Mouse (Mus musculus): Measurements from ENCODE around the gene Trim16. TPM values are rescaled to one million over a fixed set of nuclear protein-coding genes. Genes with fewer than 3 reads are reported as not detected.

Trim16 gene
- polyA plus RNA-seq, 1 experiment from 2014 or later: 18.1 TPM

DNA sequence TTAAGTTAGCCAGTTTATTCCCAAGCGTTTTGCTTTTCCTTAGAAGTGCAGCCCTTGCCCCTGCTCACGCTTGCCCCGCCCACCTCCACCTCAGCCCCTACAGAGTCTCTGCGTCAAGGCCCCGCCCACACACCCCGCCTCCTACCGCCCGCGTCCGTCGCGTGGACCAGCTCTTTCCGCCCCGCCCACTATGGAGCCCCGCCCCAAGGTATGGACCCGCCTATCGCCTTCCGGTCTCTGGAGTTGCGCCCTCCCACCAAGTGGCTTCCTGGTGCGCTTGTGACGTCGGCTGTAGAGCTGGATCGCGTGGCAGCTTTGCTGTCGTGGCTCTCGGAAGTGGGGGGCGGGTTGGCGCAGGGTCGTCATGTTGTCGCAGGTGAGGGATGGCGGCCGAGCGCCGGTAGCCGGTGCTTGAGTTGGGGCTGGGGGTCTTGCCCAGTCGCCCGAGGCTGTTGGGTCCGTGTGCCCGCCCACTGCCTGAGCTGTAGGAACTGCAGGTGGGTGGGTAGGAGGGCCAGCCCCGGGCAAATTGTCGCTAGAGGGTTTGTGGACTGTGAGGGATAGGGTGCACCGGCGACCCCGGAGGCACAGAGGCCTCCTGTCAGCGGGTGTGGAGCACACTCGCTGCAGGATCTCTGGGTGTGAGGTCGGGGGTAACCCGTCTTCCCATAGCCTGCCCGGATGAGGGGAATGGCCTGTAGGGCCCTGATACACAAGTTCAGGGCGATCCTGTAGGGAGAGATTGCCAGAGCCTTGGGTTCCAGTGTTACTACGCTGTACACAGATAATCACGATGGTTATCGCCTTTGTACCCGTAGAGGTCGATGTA, 59.4 kb downstream of the Trim16 start, which contains the start of gene Tvp23b:
Gene Tvp23b (plus strand): TSS at position 236 of the 829 bp plus-strand sequence.
- 1% methylated on average over 55 of the region's 55 CpGs for WGBS
- ATAC-seq (ENCODE audit: low FRiP score, low TSS enrichment): peak; percentile 96
- peak within 1 kb of the TSS; percentile 93 for H3K9ac ChIP-seq (replicated peaks; ENCODE audit: low read length)

DNA sequence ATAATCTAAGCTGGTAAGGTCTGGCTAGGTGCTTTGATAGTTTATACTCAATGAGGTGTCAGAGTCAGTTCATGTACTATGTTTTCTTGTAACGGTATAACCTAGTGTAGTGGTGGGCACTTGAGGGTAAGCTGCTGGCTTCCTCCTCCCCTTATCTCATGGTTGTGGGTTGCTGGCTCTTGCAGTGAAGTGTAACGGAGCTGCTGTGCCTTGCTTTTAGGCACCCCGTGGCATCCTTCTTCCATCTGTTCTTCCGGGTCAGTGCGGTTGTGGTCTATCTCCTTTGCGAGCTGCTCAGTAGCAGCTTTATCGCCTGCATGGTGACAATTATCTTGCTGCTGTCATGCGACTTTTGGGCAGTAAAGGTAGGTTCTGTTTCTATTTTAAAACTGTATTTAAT, 63.4 kb downstream of the Trim16 start:
- no peak overlapping the region for H3K27ac ChIP-seq (ENCODE audit: low read length)
- no peak overlapping the region for H3K9ac ChIP-seq (replicated peaks; ENCODE audit: low read length)
- H3K4me1 ChIP-seq (ENCODE audit: insufficient read depth, low read length): no peaks in the 10 kb centered on the region
- peaks cover 27% of the 10 kb centered on the region; the same call in 1 of the 2 replicates for H3K36me3 ChIP-seq (ENCODE audit: insufficient read depth, low read length)
- no peak overlapping the region for H3K4me2 ChIP-seq (replicated peaks; ENCODE audit: low read depth, low read length)
- no peak overlapping the region for H3K4me3 ChIP-seq (ENCODE audit: low read length)
- no peaks in the 10 kb centered on the region for H3K9me3 ChIP-seq (ENCODE audit: low read length)
- 89% methylated on average over 8 of the region's 8 CpGs for whole genome bisulfite sequencing
- no peaks in the 10 kb centered on the region for H3K27me3 ChIP-seq (ENCODE audit: insufficient read depth, low read length)
- ATAC-seq (ENCODE audit: low FRiP score, low TSS enrichment): no peak

More for the DNA sequence above, 59.4 kb downstream of the Trim16 start, which contains the start of gene Tvp23b:
- Histone ChIP-seq H3K27me3 (ENCODE audit: insufficient read depth, low read length) (no peaks in the 10 kb centered on the region), H3K27ac (ENCODE audit: low read length) (peak within 1 kb of the TSS; percentile 78), H3K4me3 (ENCODE audit: low read length) (peak within 1 kb of the TSS; percentile 91), H3K36me3 (ENCODE audit: insufficient read depth, low read length) (peaks cover 5% of the 10 kb centered on the region; the same call in 1 of the 2 replicates), H3K4me2 (replicated peaks; ENCODE audit: low read depth, low read length) (peak within 1 kb of the TSS; percentile 75), H3K4me1 (ENCODE audit: insufficient read depth, low read length) (no peaks in the 10 kb centered on the region), H3K9me3 (ENCODE audit: low read length) (no peaks in the 10 kb centered on the region)

DNA sequence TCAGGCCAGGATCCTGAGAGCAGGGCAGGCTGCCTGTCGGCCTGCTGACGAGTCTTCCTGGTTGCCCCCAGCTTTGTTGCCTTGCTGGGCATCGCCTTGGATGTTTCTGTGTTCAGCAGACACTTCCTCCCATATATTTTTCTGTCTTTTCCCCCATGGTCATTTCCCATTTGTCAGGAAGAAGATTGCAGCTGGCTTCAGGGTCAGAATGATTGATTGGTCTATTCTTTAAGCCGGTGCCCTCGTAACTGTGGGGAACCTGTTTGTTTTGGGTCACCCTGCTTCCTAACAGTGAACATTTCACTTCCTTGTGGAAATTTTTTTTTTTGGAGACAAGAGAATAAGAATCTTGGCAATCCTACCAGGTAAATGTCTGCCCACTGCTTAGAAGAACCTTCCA, 65.3 kb downstream of the Trim16 start:
- peaks cover 37% of the 10 kb centered on the region for H3K36me3 ChIP-seq (ENCODE audit: insufficient read depth, low read length)
- ATAC-seq (ENCODE audit: low FRiP score, low TSS enrichment): no peak
- no peak overlapping the region for H3K9ac ChIP-seq (replicated peaks; ENCODE audit: low read length)
- H3K4me1 ChIP-seq (ENCODE audit: insufficient read depth, low read length): no peaks in the 10 kb centered on the region
- H3K27ac ChIP-seq (ENCODE audit: low read length): 0 out of 2 replicates have a peak overlapping the region, but pooled peaks have one; percentile 36
- WGBS: 64% methylated on average over 5 of the region's 5 CpGs
- no peak overlapping the region for H3K4me3 ChIP-seq (ENCODE audit: low read length)
- no peaks in the 10 kb centered on the region for H3K27me3 ChIP-seq (ENCODE audit: insufficient read depth, low read length)
- no peak overlapping the region for H3K4me2 ChIP-seq (replicated peaks; ENCODE audit: low read depth, low read length)
- H3K9me3 ChIP-seq (ENCODE audit: low read length): no peaks in the 10 kb centered on the region

DNA sequence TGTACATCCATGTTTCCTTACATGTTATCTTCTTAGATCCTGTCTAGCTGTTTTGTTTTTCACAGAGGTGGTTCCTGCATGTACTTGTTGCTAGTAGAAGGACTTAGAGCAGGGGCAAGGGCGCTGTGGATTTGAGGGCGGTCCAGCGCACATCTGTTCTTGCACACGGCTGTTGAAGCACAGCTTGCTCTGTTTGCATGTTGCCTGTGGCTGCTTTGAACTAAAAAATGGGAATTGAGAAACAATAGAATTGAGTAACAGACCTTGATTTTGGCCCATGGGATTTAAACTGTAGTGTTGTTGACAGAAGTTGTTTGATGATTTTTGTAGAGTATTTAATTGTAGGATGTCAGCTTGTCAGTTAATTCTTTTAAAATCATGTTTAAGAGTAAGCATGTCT, 70.8 kb downstream of the Trim16 start:
- WGBS: 91% methylated on average over 4 of the region's 4 CpGs
- H3K36me3 ChIP-seq (ENCODE audit: insufficient read depth, low read length): peaks cover 37% of the 10 kb centered on the region
- no peak for ATAC-seq (ENCODE audit: low FRiP score, low TSS enrichment)
- H3K4me2 ChIP-seq (replicated peaks; ENCODE audit: low read depth, low read length): no peak overlapping the region
- no peak overlapping the region for H3K9ac ChIP-seq (replicated peaks; ENCODE audit: low read length)
- H3K9me3 ChIP-seq (ENCODE audit: low read length): no peaks in the 10 kb centered on the region
- no peak overlapping the region for H3K27ac ChIP-seq (ENCODE audit: low read length)
- H3K4me1 ChIP-seq (ENCODE audit: insufficient read depth, low read length): no peaks in the 10 kb centered on the region
- no peaks in the 10 kb centered on the region for H3K27me3 ChIP-seq (ENCODE audit: insufficient read depth, low read length)
- H3K4me3 ChIP-seq (ENCODE audit: low read length): no peak overlapping the region

DNA sequence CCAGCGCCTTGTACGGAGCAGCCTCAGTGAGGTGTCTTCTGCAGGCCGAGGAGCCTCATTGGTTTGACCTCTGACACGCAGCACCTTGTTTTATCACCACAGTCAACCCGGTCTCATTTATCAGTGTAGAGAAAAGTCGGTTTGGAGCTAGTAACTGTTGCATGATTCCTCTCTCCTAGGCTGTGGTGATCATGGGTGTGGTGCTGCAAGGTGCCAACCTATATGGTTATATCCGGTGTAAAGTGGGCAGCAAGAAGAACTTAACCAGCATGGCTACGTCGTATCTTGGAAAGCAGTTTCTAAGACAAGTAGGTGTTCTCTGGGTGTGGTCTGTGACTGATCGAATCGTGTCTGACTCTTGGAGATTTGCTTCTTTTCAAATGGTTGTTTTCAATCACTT, 71.7 kb downstream of the Trim16 start:
- no peaks in the 10 kb centered on the region for H3K27me3 ChIP-seq (ENCODE audit: insufficient read depth, low read length)
- H3K4me1 ChIP-seq (ENCODE audit: insufficient read depth, low read length): no peaks in the 10 kb centered on the region
- H3K4me2 ChIP-seq (replicated peaks; ENCODE audit: low read depth, low read length): no peak overlapping the region
- 89% methylated on average over 11 of the region's 11 CpGs for WGBS
- H3K27ac ChIP-seq (ENCODE audit: low read length): no peak overlapping the region
- peaks cover 28% of the 10 kb centered on the region for H3K36me3 ChIP-seq (ENCODE audit: insufficient read depth, low read length)
- no peaks in the 10 kb centered on the region for H3K9me3 ChIP-seq (ENCODE audit: low read length)
- no peak for ATAC-seq (ENCODE audit: low FRiP score, low TSS enrichment)
- no peak overlapping the region for H3K9ac ChIP-seq (replicated peaks; ENCODE audit: low read length)
- H3K4me3 ChIP-seq (ENCODE audit: low read length): no peak overlapping the region

Other genes starting within 250 kb of the Trim16 start
- 4.6 and 6.6 TPM in 2 replicates for gene Trpv2, start 245.7 kb upstream of the Trim16 start, polyA plus RNA-seq (2015; fragmentation: Nextera tagmentation; extraction: Ambion mirVana)
- gene Lrrc75a, start 171.7 kb upstream of the Trim16 start, polyA plus RNA-seq (2015; fragmentation: Nextera tagmentation; extraction: Ambion mirVana): 13.8 and 15.6 TPM in 2 replicates
- gene Mmgt2, start 171.6 kb upstream of the Trim16 start, polyA plus RNA-seq (2015; fragmentation: Nextera tagmentation; extraction: Ambion mirVana): 66.2 and 68.1 TPM in 2 replicates
- 7.5 and 9.1 TPM in 2 replicates for gene Zfp287, start 88.3 kb upstream of the Trim16 start, polyA plus RNA-seq (2015; fragmentation: Nextera tagmentation; extraction: Ambion mirVana)
- not detected in 2 replicates for gene Gm10428, start 67.1 kb upstream of the Trim16 start, polyA plus RNA-seq (2015; fragmentation: Nextera tagmentation; extraction: Ambion mirVana)
- 18.5 and 21.9 TPM in 2 replicates for gene Zfp286, start 30.8 kb upstream of the Trim16 start, polyA plus RNA-seq (2015; fragmentation: Nextera tagmentation; extraction: Ambion mirVana)
- 0.51 and 0.87 TPM in 2 replicates for gene Fbxw10, start 26.8 kb downstream of the Trim16 start, polyA plus RNA-seq (2015; fragmentation: Nextera tagmentation; extraction: Ambion mirVana)
- 79.0 and 83.6 TPM in 2 replicates for gene Tvp23b, start 59.2 kb downstream of the Trim16 start, polyA plus RNA-seq (2015; fragmentation: Nextera tagmentation; extraction: Ambion mirVana)
- gene Cdrt4, start 131.0 kb downstream of the Trim16 start, polyA plus RNA-seq (2015; fragmentation: Nextera tagmentation; extraction: Ambion mirVana): not detected in 2 replicates
- gene Tekt3, start 241.4 kb downstream of the Trim16 start, polyA plus RNA-seq (2015; fragmentation: Nextera tagmentation; extraction: Ambion mirVana): not detected in 2 replicates